Mouse (Mus musculus) lung, postnatal 4 days (tissue): ENCODE results near the gene Tmcc3.

Source experiments
- DNase-seq, 2 experiments: peaks; one replicate each; pipeline ENCODE4 v3.0.0; 2021

Tmcc3 gene

GRCm38 (mm10) chr10:94371293-94371692, 59.5 kb downstream of the Tmcc3 start:
- no peak for DNase-seq

GRCm38 (mm10) chr10:94376941-94377340, 65.2 kb downstream of the Tmcc3 start:
- no peak for DNase-seq

GRCm38 (mm10) chr10:94377844-94378243, 66.1 kb downstream of the Tmcc3 start:
- DNase-seq: no peak

GRCm38 (mm10) chr10:94378383-94378782, 66.6 kb downstream of the Tmcc3 start:
- DNase-seq: peak; percentile 86 to 91

GRCm38 (mm10) chr10:94380082-94380481, 68.3 kb downstream of the Tmcc3 start:
- no peak for DNase-seq

- peak; percentile 52 to 56 for DNase-seq
Observed at GRCm38 (mm10) chr10:94380662-94381392, 69.1 kb downstream of the Tmcc3 start.

GRCm38 (mm10) chr10:94381393-94381740, 69.6 kb downstream of the Tmcc3 start:
- no peak for DNase-seq

- no peak for DNase-seq
Observed at GRCm38 (mm10) chr10:94382618-94383017, 70.9 kb downstream of the Tmcc3 start.

GRCm38 (mm10) chr10:94383565-94383964, 71.8 kb downstream of the Tmcc3 start:
- no peak for DNase-seq

GRCm38 (mm10) chr10:94389219-94389618, 77.5 kb downstream of the Tmcc3 start:
- no peak for DNase-seq

- peak; percentile 29 to 67 for DNase-seq
Observed at GRCm38 (mm10) chr10:94391049-94391448, 79.3 kb downstream of the Tmcc3 start.

- DNase-seq: no peak
Observed at GRCm38 (mm10) chr10:94394286-94394685, 82.5 kb downstream of the Tmcc3 start.

- peak; percentile 34 to 65 for DNase-seq
Observed at GRCm38 (mm10) chr10:94397833-94398596, 86.3 kb downstream of the Tmcc3 start.

- DNase-seq: peak; percentile 34 to 56
Observed at GRCm38 (mm10) chr10:94400895-94401294, 89.1 kb downstream of the Tmcc3 start.

- no peak for DNase-seq
Observed at GRCm38 (mm10) chr10:94405456-94405855, 93.7 kb downstream of the Tmcc3 start.

- DNase-seq: no peak
Observed at GRCm38 (mm10) chr10:94406821-94407220, 95.1 kb downstream of the Tmcc3 start.

GRCm38 (mm10) chr10:94408356-94409146, 96.8 kb downstream of the Tmcc3 start:
- DNase-seq: peak; percentile 77 to 83

- no peak for DNase-seq
Observed at GRCm38 (mm10) chr10:94409661-94410060, 97.9 kb downstream of the Tmcc3 start.

- no peak for DNase-seq
Observed at GRCm38 (mm10) chr10:94411594-94411993, 99.8 kb downstream of the Tmcc3 start.

GRCm38 (mm10) chr10:94413770-94414651, 102.3 kb downstream of the Tmcc3 start:
- peak in 1 of 2 experiments; percentile 36 for DNase-seq

- peak in 1 of 2 experiments; percentile 48 for DNase-seq
Observed at GRCm38 (mm10) chr10:94415950-94416844, 104.4 kb downstream of the Tmcc3 start.
